Mouse (Mus musculus) cerebellum, postnatal 36 days (tissue): ENCODE results near the gene Nid1.
"Not testable (repeated sequence)": the region's sequence is repeated elsewhere in the genome, so short reads cannot be mapped to it uniquely, and the experiment has no call there.

Experiments used
- DNase-seq, 2 experiments: peaks; one replicate each; pipeline ENCODE4 v3.0.0; 2021 to 2022; ENCODE audit warnings: mixed read lengths in 2 of 2

Nid1 gene

DNA sequence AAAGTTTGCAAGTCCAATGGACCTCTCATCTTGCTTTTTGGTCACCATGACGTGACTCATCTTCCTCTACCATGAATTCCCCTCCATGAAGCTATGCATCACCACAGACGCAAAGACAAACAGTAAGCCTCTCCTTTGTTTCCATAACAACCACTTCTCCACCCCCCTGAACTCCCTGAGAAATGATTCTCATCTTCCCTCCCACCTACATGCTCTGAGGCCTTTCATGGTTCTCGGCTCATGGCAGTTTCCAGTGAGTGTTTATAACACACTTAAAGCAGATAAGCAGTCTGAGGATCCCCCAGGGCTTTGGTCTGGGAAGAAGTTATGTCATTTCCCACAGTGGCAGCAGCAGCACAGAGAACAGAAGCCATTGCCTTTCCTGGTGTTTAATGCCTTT, 56.2 kb downstream of the Nid1 start:
- no peak for DNase-seq

DNA sequence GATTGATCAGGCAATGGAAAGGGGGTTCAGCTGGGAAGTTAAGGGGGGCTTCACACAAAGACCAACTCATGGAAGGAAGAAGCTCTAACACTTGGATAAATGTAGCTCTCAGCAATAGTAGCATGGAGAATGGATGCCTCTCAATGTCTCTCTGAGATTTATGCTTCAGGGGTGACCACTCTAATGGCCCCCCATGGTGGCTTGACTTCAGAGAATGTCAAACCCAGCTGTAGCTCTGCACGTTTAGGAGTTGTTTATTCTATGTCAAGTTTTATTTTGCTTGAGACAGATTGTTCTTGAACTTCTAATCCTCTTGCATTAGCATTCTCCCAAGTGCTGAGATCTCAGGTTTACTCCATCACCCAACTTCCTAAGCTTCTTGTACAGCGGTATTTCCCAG, 60.7 kb downstream of the Nid1 start:
- DNase-seq, result no peak

DNA sequence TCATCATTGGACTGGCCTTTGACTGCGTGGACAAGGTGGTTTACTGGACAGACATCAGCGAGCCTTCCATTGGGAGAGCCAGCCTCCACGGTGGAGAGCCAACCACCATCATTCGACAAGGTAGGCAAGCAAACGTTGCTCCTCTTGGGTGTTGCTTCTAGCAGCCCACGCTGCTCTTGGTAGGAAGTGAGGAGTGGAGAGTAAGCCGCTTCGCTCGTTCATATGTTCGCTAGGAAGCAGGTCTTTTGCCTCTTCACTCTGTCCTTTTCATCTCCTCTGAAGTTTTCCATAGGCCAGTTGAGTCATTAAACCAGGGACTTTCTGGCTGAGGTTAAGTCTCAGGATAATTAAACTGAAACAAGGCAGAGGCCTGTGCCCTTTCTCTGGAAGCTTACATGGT, 65.1 kb downstream of the Nid1 start:
- no peak for DNase-seq

DNA sequence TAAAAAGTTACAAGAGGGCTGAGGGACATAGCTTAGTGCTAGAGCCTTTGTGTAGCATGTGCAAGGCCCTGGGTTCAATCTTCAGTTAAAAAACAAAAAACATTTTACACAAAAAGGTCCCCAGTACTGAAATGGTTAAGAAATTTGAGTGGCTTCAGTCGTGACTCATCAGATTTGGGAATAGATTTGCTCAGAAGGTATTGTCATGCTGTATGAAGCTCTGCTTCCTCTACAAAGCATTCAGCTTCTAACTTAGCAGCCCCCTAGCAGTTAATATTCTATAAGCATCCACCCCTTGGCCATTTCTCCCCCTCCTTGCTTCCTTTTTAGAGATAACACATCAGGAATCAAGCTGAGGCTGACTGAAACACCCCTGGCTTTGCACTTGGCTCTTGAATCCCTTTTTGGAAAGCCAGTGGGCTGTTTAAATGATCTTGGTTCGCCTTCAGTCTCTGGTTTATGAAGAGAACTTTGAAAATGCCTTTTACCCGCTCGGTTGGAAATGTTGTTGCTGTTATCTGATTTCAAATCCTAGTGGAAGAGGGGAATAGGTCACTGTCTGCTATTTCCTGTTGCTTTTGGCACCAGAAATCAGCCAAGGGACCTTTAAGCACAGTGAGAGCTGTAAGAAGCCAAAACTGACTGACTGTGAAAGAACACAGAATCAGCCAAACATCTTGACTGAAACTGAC, 66.5 kb downstream of the Nid1 start:
- DNase-seq, result no peak

DNA sequence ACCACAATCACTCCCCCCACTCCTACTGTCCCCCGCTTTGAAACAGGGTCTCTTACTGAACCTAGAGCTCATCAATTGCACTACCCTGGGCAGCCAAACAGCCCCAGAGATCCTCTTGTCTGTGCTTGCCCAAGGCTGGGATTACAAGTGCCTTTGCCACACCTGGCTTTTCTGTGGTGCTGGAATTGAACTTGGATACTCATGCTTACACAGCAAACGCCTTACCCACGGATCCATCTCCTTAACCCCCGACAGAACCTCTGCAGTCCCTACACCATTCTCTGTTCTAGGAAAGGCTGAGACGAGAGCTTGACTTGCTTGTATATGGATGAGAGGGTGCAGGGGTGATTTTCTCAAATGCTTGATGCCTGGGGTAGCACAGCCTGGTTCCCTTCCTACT, 67.7 kb downstream of the Nid1 start:
- DNase-seq, result no peak

DNA sequence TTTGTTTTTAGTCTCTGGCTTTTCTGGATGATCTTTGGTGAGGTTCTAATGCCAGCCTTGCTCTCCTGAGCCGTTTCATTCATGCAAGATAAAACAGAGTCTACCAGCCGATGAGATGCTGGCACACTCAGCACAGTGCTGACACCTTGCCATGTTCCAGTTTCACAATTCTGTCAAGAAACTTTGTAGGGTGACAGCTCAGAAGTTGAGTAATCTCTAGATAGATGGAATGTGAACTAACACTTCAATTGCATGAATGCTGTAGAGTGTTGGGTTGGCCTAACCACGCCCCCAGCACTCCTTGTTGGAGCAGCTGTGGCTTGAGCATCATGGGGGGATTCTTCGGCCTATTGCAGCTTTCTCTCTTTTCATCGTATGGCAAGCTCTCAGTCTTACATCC, 69.2 kb downstream of the Nid1 start:
- no peak for DNase-seq

DNA sequence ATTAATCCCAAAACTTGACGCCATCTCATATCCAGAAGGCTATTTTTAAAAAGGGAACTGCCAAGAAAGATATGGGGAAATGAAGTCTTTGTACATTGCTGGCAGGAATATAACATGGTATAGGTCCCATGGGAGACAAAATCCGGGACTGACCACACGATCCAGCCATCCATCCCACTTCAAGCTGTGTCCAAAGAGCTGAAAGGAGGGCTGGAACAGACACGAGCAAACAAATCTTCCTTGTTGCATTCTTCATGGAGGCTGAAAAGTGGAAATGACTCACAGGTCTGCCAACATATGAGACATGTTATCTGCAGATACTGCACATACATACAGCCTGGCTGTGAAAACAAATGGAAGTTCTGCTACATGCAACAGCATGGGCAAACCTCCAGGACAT, 77.5 kb downstream of the Nid1 start:
- no peak for DNase-seq

DNA sequence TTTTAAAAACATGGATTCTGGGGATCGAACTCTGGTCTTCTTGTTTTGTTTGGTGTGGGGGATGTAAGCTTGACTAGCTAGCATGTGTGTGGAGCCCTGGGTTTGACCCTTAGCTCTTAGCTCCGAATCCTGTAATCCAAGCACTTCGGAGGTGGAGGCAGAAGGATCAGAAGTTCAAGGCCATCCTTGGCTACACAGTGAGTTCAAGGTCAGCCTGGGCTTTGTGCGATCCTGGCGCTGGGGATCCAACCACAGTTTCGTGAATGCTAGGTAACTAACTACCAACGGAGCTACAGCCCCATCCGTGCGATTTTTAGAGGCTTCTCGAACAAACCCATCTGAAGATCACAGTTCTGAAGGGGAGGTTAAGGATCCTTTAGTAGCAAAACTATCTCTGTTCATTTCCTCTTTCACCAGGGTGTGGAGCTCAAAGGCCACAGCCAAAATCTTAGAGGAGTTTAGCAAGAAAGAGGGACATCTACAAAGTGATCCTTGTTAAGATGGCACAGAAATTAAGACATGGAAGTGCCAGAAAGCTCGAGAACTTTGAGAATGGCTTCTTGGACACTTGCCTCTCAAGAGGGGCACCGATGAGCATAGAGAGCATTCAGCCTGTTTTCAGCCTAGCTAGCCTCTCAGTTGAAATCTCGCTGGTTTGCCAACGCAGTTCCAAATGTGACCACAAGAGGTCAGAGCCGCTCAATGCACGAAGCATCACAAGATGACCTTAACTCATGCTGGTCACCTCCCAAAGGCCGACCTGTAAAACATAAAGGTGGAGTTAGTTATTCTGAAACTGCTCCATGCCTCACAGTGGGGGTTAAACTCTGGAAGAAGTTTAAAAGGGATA, 79.2 kb downstream of the Nid1 start:
- DNase-seq, result peak; percentile 93 to 98

DNA sequence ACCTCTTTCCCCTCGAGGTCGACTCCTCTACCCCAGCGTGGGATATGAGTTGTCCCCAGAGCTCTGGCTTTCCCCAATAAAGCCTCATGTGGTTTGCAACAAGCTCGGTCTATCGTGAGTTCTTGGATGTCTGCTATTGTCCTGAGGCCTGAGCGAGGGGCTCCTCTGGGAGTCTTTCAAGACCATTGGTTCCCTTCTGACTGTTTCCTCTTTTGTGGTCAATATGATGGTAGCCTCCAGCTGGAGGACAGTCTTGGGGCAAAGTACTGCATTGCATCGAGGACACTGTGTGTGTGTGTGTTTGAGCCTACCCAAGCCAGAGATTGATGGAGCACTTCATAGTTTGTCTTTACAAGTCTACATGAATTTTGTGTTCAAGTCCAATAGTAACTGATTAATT, 80.8 kb downstream of the Nid1 start:
- DNase-seq, result no peak

DNA sequence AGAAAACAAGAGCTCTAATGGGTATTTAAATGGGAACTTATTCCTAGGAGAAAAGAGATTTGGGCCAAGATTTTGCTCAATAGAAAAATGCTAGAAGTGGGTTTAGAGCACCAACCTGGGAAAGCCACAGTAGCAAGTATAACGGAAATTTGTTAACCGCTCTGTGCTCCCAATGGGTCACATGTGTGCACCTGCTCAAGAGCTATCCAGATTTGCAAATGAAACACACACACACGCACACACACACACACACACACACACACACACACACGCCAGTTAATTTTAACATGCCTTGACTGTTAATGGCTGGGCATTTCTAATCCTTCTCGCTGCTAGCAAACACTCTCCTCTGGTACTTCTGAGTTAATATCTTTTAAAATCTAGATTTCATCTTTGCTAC, 83.1 kb downstream of the Nid1 start:
- DNase-seq, result no peak

DNA sequence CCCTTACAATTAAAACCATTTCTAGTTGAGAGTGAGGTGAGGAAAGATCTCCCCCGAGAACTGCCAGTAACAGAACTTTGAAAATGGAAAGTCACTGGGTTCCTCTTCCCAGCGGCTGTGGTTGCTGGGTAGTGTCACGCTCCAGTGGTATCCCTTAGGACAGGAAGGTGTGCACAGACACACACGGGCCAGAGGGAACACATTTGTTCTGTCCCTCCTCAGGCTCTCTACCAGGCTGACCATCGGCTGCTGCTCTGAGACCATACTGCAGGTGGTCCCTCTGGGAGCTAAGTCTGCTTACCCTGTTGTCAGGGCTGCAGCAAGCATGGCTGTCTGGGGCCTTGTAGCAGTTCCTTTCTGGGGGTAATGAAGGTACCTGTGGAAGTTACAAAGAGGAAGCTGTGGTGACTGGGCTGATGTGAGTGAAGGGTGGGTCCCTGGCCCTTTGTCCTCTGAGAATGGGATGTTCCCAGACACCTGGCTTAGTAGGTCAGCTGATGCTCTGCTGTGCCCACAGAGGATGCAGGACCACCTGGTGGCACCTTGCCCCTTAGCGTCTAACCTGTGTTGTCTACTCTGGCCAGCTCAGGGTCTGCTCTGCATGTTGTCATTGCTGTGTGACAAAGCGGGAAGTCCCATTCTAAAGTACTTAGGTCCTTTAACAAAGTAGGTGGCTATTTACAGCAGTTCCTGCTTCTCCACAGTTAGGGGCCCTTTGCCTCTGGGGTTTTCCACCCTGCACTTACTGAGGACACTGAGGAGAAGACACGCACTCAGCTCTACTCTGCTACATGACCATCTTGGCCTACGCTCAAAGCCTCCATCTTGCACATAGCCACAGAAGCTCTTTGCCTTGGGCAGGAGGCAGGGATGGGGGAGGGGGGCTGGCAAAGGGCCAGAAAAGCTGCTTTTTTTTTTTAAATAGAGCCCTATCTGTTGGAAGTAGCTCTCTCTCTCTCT, 86.6 kb downstream of the Nid1 start:
- no peak for DNase-seq

DNA sequence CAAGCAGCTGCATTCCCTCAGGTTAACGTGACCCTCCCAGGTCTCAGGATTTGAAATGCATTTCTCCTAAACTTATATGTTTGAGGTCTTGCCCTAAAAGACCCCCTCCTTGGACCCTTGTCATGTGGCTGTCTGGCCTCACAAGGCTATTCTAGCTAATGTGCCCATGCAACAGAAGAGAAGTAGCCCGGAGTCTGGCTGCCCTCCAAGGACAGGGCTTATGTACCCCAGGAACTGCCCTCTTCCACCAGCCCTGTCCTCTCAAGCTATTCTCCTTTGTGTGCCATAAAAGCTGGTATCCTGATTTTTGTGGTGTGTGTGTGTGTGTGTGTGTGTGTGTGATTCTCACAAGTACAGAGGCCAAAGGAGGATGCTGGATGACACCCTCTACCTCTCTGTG, 87.9 kb downstream of the Nid1 start:
- DNase-seq, result no peak

DNA sequence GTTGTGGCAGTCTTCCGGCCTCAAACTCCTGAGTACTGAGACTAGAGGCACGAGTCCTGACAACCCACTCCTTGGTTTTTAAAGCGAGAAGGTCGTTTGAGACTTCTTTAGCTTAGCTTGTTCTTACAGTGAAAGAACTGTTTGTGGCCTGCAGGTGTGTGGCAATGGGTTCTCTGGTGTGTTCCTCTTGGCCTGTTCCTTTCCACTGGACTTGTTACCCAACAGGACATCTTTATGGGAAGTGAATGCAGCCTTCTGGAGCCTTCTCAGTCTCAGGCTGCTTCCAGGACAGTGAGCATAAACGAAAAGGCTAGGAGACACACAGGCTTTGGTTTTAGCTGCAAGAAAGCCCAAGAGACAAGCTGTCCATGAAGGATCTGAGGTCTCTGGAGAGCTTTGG, 88.5 kb downstream of the Nid1 start:
- no peak for DNase-seq

DNA sequence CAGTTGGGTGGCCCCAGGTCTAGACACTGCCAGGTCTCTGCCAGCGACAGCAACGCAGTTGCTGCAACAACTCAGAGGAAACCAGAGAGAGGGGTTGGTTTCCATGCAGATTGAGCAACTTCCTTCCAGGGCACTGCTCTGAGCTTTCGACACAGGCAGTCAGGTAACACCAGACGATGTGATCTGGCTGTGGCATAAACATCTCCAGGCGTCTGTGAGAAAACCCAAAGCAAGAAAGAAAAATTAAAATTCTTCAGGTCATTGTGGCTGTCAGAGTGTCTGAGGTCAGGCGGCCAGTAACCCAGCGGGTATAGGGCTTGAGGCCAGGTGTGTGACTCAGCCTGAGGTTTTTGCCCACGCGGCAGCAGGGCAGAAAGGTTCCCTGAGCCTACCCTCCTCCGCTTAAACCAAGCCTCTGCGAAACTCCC, 91.8 kb downstream of the Nid1 start:
- peak; percentile 82 to 86 for DNase-seq

DNA sequence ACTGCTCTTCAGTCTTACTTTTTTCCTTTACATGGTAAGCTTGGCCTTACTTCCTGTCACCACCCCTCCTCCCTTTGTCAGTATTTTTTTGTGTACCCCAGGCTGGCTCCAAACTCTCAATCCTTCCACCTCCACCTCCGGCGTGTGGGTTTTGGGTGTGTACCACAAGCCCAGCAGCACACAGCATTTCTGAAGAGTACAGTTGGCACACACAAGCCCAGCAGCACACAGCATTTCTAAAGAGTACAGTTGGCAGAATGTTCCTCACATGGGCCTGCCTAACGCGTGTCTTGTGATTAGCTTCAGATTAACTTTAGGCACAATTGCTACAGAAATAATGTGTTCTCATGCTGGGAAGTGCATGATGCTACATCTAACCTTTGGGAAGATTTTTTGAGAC, 93.6 kb downstream of the Nid1 start:
- no peak for DNase-seq

DNA sequence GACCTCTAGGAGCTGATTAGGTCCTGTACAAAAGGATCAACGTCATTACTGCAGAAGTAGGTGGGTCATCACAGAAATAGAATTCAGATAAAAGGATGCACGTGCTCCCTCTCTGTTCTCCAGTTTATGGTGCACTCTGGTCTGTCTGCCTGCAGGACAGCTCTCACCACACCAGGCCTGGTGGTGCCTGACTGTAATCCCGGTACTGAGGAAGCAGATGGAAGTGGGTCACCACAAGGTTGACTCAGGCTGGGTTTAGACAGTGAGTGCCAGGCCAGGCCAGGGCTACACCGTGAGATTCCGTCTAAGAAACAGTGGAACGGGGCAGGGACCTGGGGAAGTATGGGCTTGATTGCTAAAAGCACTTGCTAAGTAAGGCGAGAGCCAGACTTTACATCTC, 94.6 kb downstream of the Nid1 start:
- DNase-seq, result no peak

DNA sequence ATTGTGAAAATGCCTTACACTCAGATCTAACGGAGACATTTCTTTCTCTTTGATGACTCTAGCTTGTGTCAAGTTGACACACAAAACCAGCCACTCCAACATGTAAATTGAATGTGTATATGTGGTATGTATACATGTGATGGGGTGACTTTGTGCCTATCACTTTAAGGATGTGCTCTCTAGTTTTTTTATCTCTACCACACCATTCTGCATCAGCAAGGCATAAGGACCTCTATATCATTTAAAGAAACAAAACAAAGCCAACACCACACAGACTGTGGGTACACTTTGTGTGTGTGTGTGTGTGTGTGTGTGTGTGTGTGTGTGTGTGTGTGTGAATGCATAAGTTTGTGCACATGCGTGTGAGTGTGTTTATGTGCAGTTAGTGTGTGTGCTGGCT, 99.2 kb downstream of the Nid1 start:
- no peak for DNase-seq

DNA sequence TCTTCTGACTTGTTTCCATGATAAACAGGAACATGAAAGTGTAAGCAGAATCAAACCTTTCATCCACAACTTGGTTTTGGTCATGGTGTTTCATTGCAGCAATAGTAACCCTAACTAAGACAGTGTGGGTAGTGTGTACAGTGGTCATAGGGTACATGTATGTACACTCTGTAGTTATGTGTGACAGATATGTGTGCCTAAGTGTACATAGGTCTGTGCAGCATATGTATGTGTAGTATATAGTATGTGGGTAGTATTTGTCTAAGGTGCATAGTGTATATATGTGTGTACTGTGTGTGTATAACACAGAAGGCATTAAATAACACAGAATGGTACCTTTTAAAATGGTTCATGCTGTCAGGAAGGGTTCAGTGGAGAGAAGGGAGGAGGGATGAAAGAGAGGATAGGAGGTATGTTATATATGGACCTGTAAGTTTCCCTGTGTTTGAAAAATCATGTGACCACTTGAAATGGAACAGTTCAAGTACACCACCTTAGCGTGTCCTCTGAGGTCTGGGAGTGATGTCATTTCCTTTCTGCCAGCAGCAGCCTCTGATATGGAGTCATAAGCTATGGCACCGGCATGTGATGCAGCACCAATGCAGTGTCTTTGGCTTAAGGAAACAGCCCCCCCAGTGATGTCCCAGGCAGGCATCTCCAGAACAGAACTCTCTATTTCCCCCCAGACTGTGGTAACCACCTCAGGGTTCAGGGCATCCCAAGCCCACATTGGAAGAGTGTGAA, 100.1 kb downstream of the Nid1 start:
- DNase-seq, result no peak

DNA sequence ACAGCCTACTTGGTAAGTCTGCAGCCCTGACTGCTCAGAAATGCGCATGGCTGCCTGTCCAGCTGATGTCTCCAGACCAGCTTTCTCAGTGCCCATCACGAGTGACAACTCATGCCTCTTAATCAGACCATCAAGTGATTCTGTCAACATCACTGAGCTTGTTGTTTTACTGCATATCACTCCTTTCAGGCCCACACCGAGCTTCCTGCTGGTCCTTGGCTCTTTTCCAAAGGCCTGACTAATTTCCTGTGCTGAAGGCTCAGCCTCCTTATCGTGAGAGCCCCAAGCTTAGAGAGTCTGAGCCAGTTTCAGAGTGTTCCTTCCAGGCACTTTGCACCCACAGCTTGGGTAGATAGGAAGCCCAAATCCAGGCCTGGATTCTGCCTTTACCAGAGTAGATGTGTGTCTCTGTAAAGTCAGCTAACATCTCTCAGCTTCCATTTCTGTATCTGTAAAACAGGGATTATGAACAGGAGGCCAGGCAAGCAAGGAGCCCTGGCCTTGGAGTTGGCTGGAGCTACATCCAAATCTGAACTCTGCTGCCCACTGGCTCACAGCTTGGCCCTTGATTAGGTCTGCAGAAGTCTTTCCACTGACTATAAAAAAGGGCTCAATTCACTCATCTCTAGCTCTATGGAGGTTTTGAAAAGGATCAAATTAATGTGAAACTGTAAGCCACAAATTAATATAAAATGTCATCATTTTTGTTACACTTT, 101.4 kb downstream of the Nid1 start:
- DNase-seq, result peak; percentile 29 to 34

DNA sequence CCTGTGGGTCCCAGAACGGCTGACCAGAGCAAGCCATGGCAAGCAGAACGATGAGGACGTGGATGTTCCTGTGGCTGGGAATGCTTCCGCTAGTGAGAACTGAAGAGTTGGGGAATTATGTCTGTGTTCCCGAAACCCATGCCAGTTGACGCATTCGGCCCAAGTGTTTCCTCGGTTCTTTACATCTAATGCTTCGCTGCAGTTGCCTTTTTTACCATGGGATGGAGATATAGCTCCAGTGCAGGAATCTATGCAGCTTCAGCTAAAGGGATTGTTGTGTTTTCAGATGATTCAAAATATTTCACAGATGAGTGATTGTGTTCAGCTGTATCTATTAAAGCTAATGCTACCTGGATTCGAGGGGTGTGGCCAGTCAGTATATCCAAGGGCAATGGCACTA, 105.7 kb downstream of the Nid1 start:
- not testable (repeated sequence) for DNase-seq

DNA sequence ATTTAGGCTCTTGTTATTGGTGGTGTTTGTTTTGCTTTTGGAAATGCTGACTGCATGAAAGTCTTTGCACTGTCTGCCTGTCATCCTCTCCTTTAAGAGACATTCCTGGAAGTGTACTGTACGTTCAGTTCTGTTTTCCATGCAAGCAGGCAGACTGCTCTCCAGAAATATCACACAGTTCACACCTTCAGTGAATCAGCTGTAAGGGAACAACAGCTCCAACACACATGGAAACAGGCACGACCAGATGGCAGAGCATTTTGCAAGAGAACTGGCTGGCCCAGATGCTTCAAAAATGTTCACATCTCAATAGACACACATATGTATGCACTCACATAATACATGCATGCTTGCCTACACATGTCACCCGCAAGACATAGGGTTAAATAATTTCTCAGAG, 109.4 kb downstream of the Nid1 start:
- DNase-seq, result no peak

DNA sequence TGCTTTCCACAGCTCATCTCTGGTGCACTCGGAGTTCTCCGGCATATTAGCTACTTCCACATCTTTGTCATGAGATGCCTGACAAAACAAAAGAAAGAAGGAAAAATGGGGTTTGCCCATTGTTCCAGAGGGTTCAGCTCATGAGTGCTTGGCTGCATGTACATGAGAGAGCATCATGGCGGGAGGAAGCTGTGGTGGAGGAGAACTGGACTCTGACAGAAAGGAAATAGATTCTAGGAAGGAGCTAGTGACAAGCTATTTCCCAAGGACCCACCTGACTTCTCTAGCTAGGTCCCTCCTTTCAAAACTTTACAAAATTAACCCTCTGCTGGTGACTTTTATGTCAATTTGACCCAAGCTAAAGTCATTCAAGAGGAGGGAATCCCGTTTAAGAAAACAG, 110.5 kb downstream of the Nid1 start:
- no peak for DNase-seq
